Mouse (Mus musculus): Measurements from ENCODE around the gene Ptpn6. TPM values are rescaled to one million over a fixed set of nuclear protein-coding genes. Genes with fewer than 3 reads are reported as not detected.

Gene Ptpn6
- polyA plus RNA-seq, 1 experiment from 2014 or later, result 6.9 TPM

- H3K27ac ChIP-seq (ENCODE audit: low read depth, low read length), result no peak overlapping the region
- peak overlapping the region; percentile 74 for H3K9ac ChIP-seq (ENCODE audit: low read length)
- H3K4me3 ChIP-seq (ENCODE audit: low read depth, low read length), result peak overlapping the region; percentile 49
- no peak for ATAC-seq (ENCODE audit: insufficient read depth, low FRiP score, low TSS enrichment)
- 84% methylated on average over 7 of the region's 7 CpGs for WGBS
- H3K36me3 ChIP-seq (ENCODE audit: control insufficient read depth, insufficient read depth, low read length), result peaks cover 18% of the 10 kb centered on the region
- H3K4me2 ChIP-seq (ENCODE audit: low read depth), result peak overlapping the region; percentile 88
- H3K4me1 ChIP-seq (ENCODE audit: control insufficient read depth, insufficient read depth, low read length), result peaks cover 10% of the 10 kb centered on the region
- no peaks in the 10 kb centered on the region for H3K27me3 ChIP-seq (ENCODE audit: control insufficient read depth, insufficient read depth, low read length)
- DNase-seq (ENCODE audit: low spot score), result no peak
- no peaks in the 10 kb centered on the region for H3K9me3 ChIP-seq (ENCODE audit: control insufficient read depth, low read length)
Observed at GRCm38 (mm10) chr6:124746654-124747632, 8.4 kb upstream of the Ptpn6 start.

- H3K4me2 ChIP-seq (ENCODE audit: low read depth), result peak overlapping the region; percentile 88
- WGBS, result 11% methylated on average over 8 of the region's 8 CpGs
- DNase-seq (ENCODE audit: low spot score) (no peak), ATAC-seq (ENCODE audit: insufficient read depth, low FRiP score, low TSS enrichment) (0 out of 2 replicates have a peak, but pooled peaks have one; percentile 8)
- peak overlapping the region; percentile 74 for H3K9ac ChIP-seq (ENCODE audit: low read length)
- H3K36me3 ChIP-seq (ENCODE audit: control insufficient read depth, insufficient read depth, low read length), result peaks cover 18% of the 10 kb centered on the region
- peak overlapping the region; percentile 49 for H3K4me3 ChIP-seq (ENCODE audit: low read depth, low read length)
- H3K27me3 ChIP-seq (ENCODE audit: control insufficient read depth, insufficient read depth, low read length), result no peaks in the 10 kb centered on the region
- H3K27ac ChIP-seq (ENCODE audit: low read depth, low read length), result peak overlapping the region; percentile 89
- H3K9me3 ChIP-seq (ENCODE audit: control insufficient read depth, low read length), result no peaks in the 10 kb centered on the region
- peaks cover 14% of the 10 kb centered on the region for H3K4me1 ChIP-seq (ENCODE audit: control insufficient read depth, insufficient read depth, low read length)
Observed at GRCm38 (mm10) chr6:124746296-124746605, 7.7 kb upstream of the Ptpn6 start.

GRCm38 (mm10) chr6:124745490-124746295 lies 7.2 kb upstream of the Ptpn6 start:
- ATAC-seq (ENCODE audit: insufficient read depth, low FRiP score, low TSS enrichment) (peak; percentile 75), DNase-seq (ENCODE audit: low spot score) (peak; percentile 98)
- Histone ChIP-seq H3K27me3 (ENCODE audit: control insufficient read depth, insufficient read depth, low read length) (no peaks in the 10 kb centered on the region), H3K4me1 (ENCODE audit: control insufficient read depth, insufficient read depth, low read length) (peaks cover 14% of the 10 kb centered on the region), H3K4me3 (ENCODE audit: low read depth, low read length) (peak overlapping the region; percentile 49), H3K9me3 (ENCODE audit: control insufficient read depth, low read length) (no peaks in the 10 kb centered on the region), H3K27ac (ENCODE audit: low read depth, low read length) (peak overlapping the region; percentile 89), H3K36me3 (ENCODE audit: control insufficient read depth, insufficient read depth, low read length) (peaks cover 18% of the 10 kb centered on the region), H3K4me2 (ENCODE audit: low read depth) (peak overlapping the region; percentile 88), H3K9ac (ENCODE audit: low read length) (peak overlapping the region; percentile 74)
- under 1% methylated on average over 83 of the region's 85 CpGs for WGBS

GRCm38 (mm10) chr6:124744755-124745321 lies 6.3 kb upstream of the Ptpn6 start:
- peaks cover 18% of the 10 kb centered on the region for H3K36me3 ChIP-seq (ENCODE audit: control insufficient read depth, insufficient read depth, low read length)

GRCm38 (mm10) chr6:124743647-124744046 lies 5.1 kb upstream of the Ptpn6 start:
- Histone ChIP-seq H3K36me3 (ENCODE audit: control insufficient read depth, insufficient read depth, low read length) (peaks cover 12% of the 10 kb centered on the region), H3K9me3 (ENCODE audit: control insufficient read depth, low read length) (no peaks in the 10 kb centered on the region), H3K4me3 (ENCODE audit: low read depth, low read length) (no peak overlapping the region), H3K9ac (ENCODE audit: low read length) (no peak overlapping the region), H3K27me3 (ENCODE audit: control insufficient read depth, insufficient read depth, low read length) (no peaks in the 10 kb centered on the region), H3K4me1 (ENCODE audit: control insufficient read depth, insufficient read depth, low read length) (peaks cover 19% of the 10 kb centered on the region), H3K4me2 (ENCODE audit: low read depth) (no peak overlapping the region), H3K27ac (ENCODE audit: low read depth, low read length) (no peak overlapping the region)
- DNase-seq (ENCODE audit: low spot score) (no peak), ATAC-seq (ENCODE audit: insufficient read depth, low FRiP score, low TSS enrichment) (no peak)
- WGBS, result 91% methylated on average over 8 of the region's 8 CpGs

More at GRCm38 (mm10) chr6:124744755-124745321, 6.3 kb upstream of the Ptpn6 start:
- Histone ChIP-seq H3K27me3 (ENCODE audit: control insufficient read depth, insufficient read depth, low read length) (no peaks in the 10 kb centered on the region), H3K9me3 (ENCODE audit: control insufficient read depth, low read length) (no peaks in the 10 kb centered on the region), H3K27ac (ENCODE audit: low read depth, low read length) (peak overlapping the region; percentile 54), H3K9ac (ENCODE audit: low read length) (no peak overlapping the region), H3K4me3 (ENCODE audit: low read depth, low read length) (peak overlapping the region; percentile 49; the same call in 1 of the 2 replicates), H3K4me1 (ENCODE audit: control insufficient read depth, insufficient read depth, low read length) (peaks cover 14% of the 10 kb centered on the region), H3K4me2 (ENCODE audit: low read depth) (peak overlapping the region; percentile 88; the same call in 1 of the 2 replicates)
- ATAC-seq (ENCODE audit: insufficient read depth, low FRiP score, low TSS enrichment), result 0 out of 2 replicates have a peak, but pooled peaks have one; percentile 0
- DNase-seq (ENCODE audit: low spot score), result no peak
- WGBS, result 70% methylated on average over 26 of the region's 26 CpGs

GRCm38 (mm10) chr6:124742839-124743514 lies 4.5 kb upstream of the Ptpn6 start:
- Histone ChIP-seq H3K27me3 (ENCODE audit: control insufficient read depth, insufficient read depth, low read length) (no peaks in the 10 kb centered on the region), H3K27ac (ENCODE audit: low read depth, low read length) (no peak overlapping the region), H3K36me3 (ENCODE audit: control insufficient read depth, insufficient read depth, low read length) (peaks cover 10% of the 10 kb centered on the region), H3K9me3 (ENCODE audit: control insufficient read depth, low read length) (no peaks in the 10 kb centered on the region), H3K4me1 (ENCODE audit: control insufficient read depth, insufficient read depth, low read length) (peaks cover 19% of the 10 kb centered on the region), H3K4me3 (ENCODE audit: low read depth, low read length) (no peak overlapping the region), H3K9ac (ENCODE audit: low read length) (no peak overlapping the region), H3K4me2 (ENCODE audit: low read depth) (no peak overlapping the region)
- DNase-seq (ENCODE audit: low spot score) (no peak), ATAC-seq (ENCODE audit: insufficient read depth, low FRiP score, low TSS enrichment) (no peak)
- 89% methylated on average over 15 of the region's 15 CpGs for WGBS

GRCm38 (mm10) chr6:124741842-124742241 lies 3.3 kb upstream of the Ptpn6 start:
- peaks cover 4% of the 10 kb centered on the region; the same call in 1 of the 2 replicates for H3K36me3 ChIP-seq (ENCODE audit: control insufficient read depth, insufficient read depth, low read length)
- 78% methylated on average over 3 of the region's 3 CpGs for WGBS
- H3K27ac ChIP-seq (ENCODE audit: low read depth, low read length), result peak overlapping the region; percentile 99
- peak overlapping the region; percentile 58; the same call in 1 of the 2 replicates for H3K4me3 ChIP-seq (ENCODE audit: low read depth, low read length)
- ATAC-seq (ENCODE audit: insufficient read depth, low FRiP score, low TSS enrichment) (no peak), DNase-seq (ENCODE audit: low spot score) (no peak)
- H3K4me2 ChIP-seq (ENCODE audit: low read depth), result peak overlapping the region; percentile 77
- no peaks in the 10 kb centered on the region for H3K9me3 ChIP-seq (ENCODE audit: control insufficient read depth, low read length)
- peak overlapping the region; percentile 89; the same call in 1 of the 2 replicates for H3K9ac ChIP-seq (ENCODE audit: low read length)
- H3K4me1 ChIP-seq (ENCODE audit: control insufficient read depth, insufficient read depth, low read length), result peaks cover 19% of the 10 kb centered on the region
- H3K27me3 ChIP-seq (ENCODE audit: control insufficient read depth, insufficient read depth, low read length), result no peaks in the 10 kb centered on the region
